ENCODE assay signal across 8 mouse cellular contexts in genomic region chr7:141461521-141462332, GRCm38 (mm10). TPM values are rescaled to one million over a fixed set of nuclear protein-coding genes. Genes with fewer than 3 reads are reported as not detected.
DNase-seq lines count a peak whose midpoint lies in the region; ATAC-seq and TF ChIP-seq lines count a peak whose summit lies in the region.

No protein-coding gene starts in this region.

- no peaks in the 10 kb centered on the region for H3K9me3 ChIP-seq in E14TG2a.4 (ENCODE audit: low read length)
- no peaks in the 10 kb centered on the region for H3K9me3 ChIP-seq in forebrain, embryonic 13.5 days (replicated peaks)
- H3K9me3 ChIP-seq in intestine, embryonic 16.5 days (ENCODE audit: control insufficient read depth, low read length): no peaks in the 10 kb centered on the region

- 3% methylated on average over 41 of the region's 59 CpGs for WGBS in forebrain, embryonic 13.5 days
- WGBS in intestine, embryonic 16.5 days: 3% methylated on average over 59 of the region's 59 CpGs

- peak overlapping the region; percentile 45 for H3K9ac ChIP-seq in forebrain, embryonic 13.5 days
- H3K9ac ChIP-seq in intestine, embryonic 16.5 days (ENCODE audit: low read depth, low read length): peak overlapping the region; percentile 77

- no peak overlapping the region for H3K27ac ChIP-seq in forebrain, embryonic 13.5 days
- H3K27ac ChIP-seq in intestine, embryonic 16.5 days (ENCODE audit: low read length): peak overlapping the region; percentile 9

- peak overlapping the region; percentile 62 for H3K4me2 ChIP-seq in forebrain, embryonic 13.5 days
- peak overlapping the region; percentile 94 for H3K4me2 ChIP-seq in intestine, embryonic 16.5 days (ENCODE audit: low read depth, low read length)

- no peak for TF ChIP-seq CTCF in E14TG2a.4 (conservative IDR thresholded peaks at IDR 0.05; ENCODE audit: low read length)

- H3K4me1 ChIP-seq in E14TG2a.4 (replicated peaks; ENCODE audit: low read depth, low read length): peaks cover 93% of the 10 kb centered on the region
- H3K4me1 ChIP-seq in forebrain, embryonic 13.5 days: peaks cover 20% of the 10 kb centered on the region
- peaks cover 28% of the 10 kb centered on the region for H3K4me1 ChIP-seq in intestine, embryonic 16.5 days (ENCODE audit: control insufficient read depth, insufficient read depth, low read length)

- intact Hi-C loops in left cerebral cortex, postnatal 14 days (cut with DNase I): no loop called here

- peaks cover 17% of the 10 kb centered on the region for H3K36me3 ChIP-seq in E14TG2a.4 (ENCODE audit: insufficient read depth, low read length)
- H3K36me3 ChIP-seq in forebrain, embryonic 13.5 days (ENCODE audit: poor library complexity, severe bottlenecking): peaks cover 21% of the 10 kb centered on the region
- peaks cover 4% of the 10 kb centered on the region; the same call in 1 of the 2 replicates for H3K36me3 ChIP-seq in intestine, embryonic 16.5 days (ENCODE audit: control insufficient read depth, insufficient read depth, low read length)

- DNase-seq in cerebellum, adult 11-12 months: peak; percentile 61
- no peak for DNase-seq in cerebellum, postnatal 4 days (ENCODE audit: low spot score in 2 of 2)
- DNase-seq in lung, postnatal 14 days: peak; percentile 60
- no peak for DNase-seq in left cerebral cortex, postnatal 14 days (ENCODE audit: low spot score in 2 of 2)

- H3K27me3 ChIP-seq in E14TG2a.4 (ENCODE audit: insufficient read depth, low read length): peaks cover 77% of the 10 kb centered on the region
- H3K27me3 ChIP-seq in forebrain, embryonic 13.5 days: peaks cover 79% of the 10 kb centered on the region
- H3K27me3 ChIP-seq in intestine, embryonic 16.5 days (replicated peaks; ENCODE audit: control insufficient read depth, insufficient read depth, low read length): peaks cover 25% of the 10 kb centered on the region

- peak overlapping the region; percentile 76 for H3K4me3 ChIP-seq in E14TG2a.4 (replicated peaks; ENCODE audit: low read length)
- H3K4me3 ChIP-seq in forebrain, embryonic 13.5 days: peak overlapping the region; percentile 36
- peak overlapping the region; percentile 60 for H3K4me3 ChIP-seq in intestine, embryonic 16.5 days (ENCODE audit: low read length)

- ATAC-seq in forebrain, embryonic 13.5 days: no peak
- ATAC-seq in intestine, embryonic 16.5 days: 0 out of 2 replicates have a peak, but pooled peaks have one; percentile 9
- no peak for ATAC-seq in inflammation-experienced regulatory T-cells, adult 6 months

RNA-seq across cellular contexts. Expression of gene Cracr2b, which starts 0.8 kb away (rescaled TPM):
- polyA plus RNA-seq in forebrain, embryonic 13.5 days (2015; fragmentation: Nextera tagmentation; extraction: Ambion mirVana): 3.2 and 6.0 TPM in 2 replicates
- polyA plus RNA-seq in intestine, embryonic 16.5 days (2015; fragmentation: Nextera tagmentation; extraction: Ambion mirVana): 19.3 and 21.0 TPM in 2 replicates
- not detected for polyA plus RNA-seq in inflammation-experienced regulatory T-cells, adult 6 months (2017; shearing (Covaris generic))
- 1 to 10 TPM; 5.3 to 5.6 TPM for total RNA-seq in left cerebral cortex, postnatal 14 days (2021)

RNA-seq across cellular contexts. Expression of gene Cd151, which starts 5.5 kb away (rescaled TPM):
- 12.0 and 14.3 TPM in 2 replicates for polyA plus RNA-seq in forebrain, embryonic 13.5 days (2015; fragmentation: Nextera tagmentation; extraction: Ambion mirVana)
- 30.6 and 30.8 TPM in 2 replicates for polyA plus RNA-seq in intestine, embryonic 16.5 days (2015; fragmentation: Nextera tagmentation; extraction: Ambion mirVana)
- polyA plus RNA-seq in inflammation-experienced regulatory T-cells, adult 6 months (2017; shearing (Covaris generic)): 1 to 10 TPM; 6.0 to 8.7 (median 8.5) TPM
- 10 to 100 TPM; 27.5 to 33.8 TPM for total RNA-seq in left cerebral cortex, postnatal 14 days (2021)

RNA-seq across cellular contexts. Expression of gene Pnpla2, which starts 6.7 kb away (rescaled TPM):
- 19.5 and 21.0 TPM in 2 replicates for polyA plus RNA-seq in forebrain, embryonic 13.5 days (2015; fragmentation: Nextera tagmentation; extraction: Ambion mirVana)
- polyA plus RNA-seq in intestine, embryonic 16.5 days (2015; fragmentation: Nextera tagmentation; extraction: Ambion mirVana): 45.5 and 45.7 TPM in 2 replicates
- polyA plus RNA-seq in inflammation-experienced regulatory T-cells, adult 6 months (2017; shearing (Covaris generic)): 10 to 100 TPM; 49.4 to 68.0 (median 63.9) TPM
- 10 to 100 TPM; 22.9 to 28.8 TPM for total RNA-seq in left cerebral cortex, postnatal 14 days (2021)

RNA-seq across cellular contexts. Expression of gene Polr2l, which starts 13.2 kb away (rescaled TPM):
- polyA plus RNA-seq in forebrain, embryonic 13.5 days (2015; fragmentation: Nextera tagmentation; extraction: Ambion mirVana): 76.5 and 89.5 TPM in 2 replicates
- polyA plus RNA-seq in intestine, embryonic 16.5 days (2015; fragmentation: Nextera tagmentation; extraction: Ambion mirVana): 50.9 and 57.1 TPM in 2 replicates
- polyA plus RNA-seq in inflammation-experienced regulatory T-cells, adult 6 months (2017; shearing (Covaris generic)): 10 to 100 TPM; 15.7 to 24.9 (median 19.9) TPM
- 10 to 100 TPM; 43.8 to 44.4 TPM for total RNA-seq in left cerebral cortex, postnatal 14 days (2021)

RNA-seq across cellular contexts. Expression of gene Tspan4, which starts 13.3 kb away (rescaled TPM):
- 18.0 and 20.0 TPM in 2 replicates for polyA plus RNA-seq in forebrain, embryonic 13.5 days (2015; fragmentation: Nextera tagmentation; extraction: Ambion mirVana)
- 58.2 and 59.2 TPM in 2 replicates for polyA plus RNA-seq in intestine, embryonic 16.5 days (2015; fragmentation: Nextera tagmentation; extraction: Ambion mirVana)
- polyA plus RNA-seq in inflammation-experienced regulatory T-cells, adult 6 months (2017; shearing (Covaris generic)): 1 to 10 TPM; 1.8 to 3.0 (median 2.4) TPM
- total RNA-seq in left cerebral cortex, postnatal 14 days (2021): 10 to 100 TPM; 23.2 to 23.7 TPM

Comparison
In these comparisons a context has a peak if more than half of its experiments do, and no peak if none do; other contexts are left out.
1. DNase-seq: peak in cerebellum, adult 11-12 months (single experiment) and lung, postnatal 14 days (single experiment); none in cerebellum, postnatal 4 days (0 of 2) and left cerebral cortex, postnatal 14 days (0 of 2).
2. Peak in every context shown above with its lines, with median percentiles within 50 percentile points of each other: H3K4me3 ChIP-seq.